Mouse (Mus musculus) midbrain, embryonic 12.5 days (tissue): ENCODE data around the gene Gm20388. TPM values are rescaled to one million over a fixed set of nuclear protein-coding genes. Genes with fewer than 3 reads are reported as not detected.

ENCODE experiments used
- ATAC-seq: fragments of 200-750 bp; cut with Nextera tagmentation; 2 replicates; pipeline ENCODE4 v1.8.0; 2017; ENCODE audit warnings: low read depth, moderate TSS enrichment, moderate library complexity; ENCODE audit not compliant: low FRiP score
- H3K27ac ChIP-seq: fragments of 300-500 bp; sonication (generic); replicated peaks from 2 replicates; pipeline ENCODE4 v1.5.1; 2016; ENCODE audit warnings: mild to moderate bottlenecking
- H3K27me3 ChIP-seq: fragments of 300-500 bp; sonication (generic); 2 replicates; pipeline ENCODE4 v1.6.1; 2016; ENCODE audit warnings: mild to moderate bottlenecking
- H3K36me3 ChIP-seq: fragments of 300-500 bp; sonication (generic); 2 replicates; pipeline ENCODE4 v1.6.1; 2016
- H3K4me1 ChIP-seq: fragments of 300-500 bp; sonication (generic); 2 replicates; pipeline ENCODE4 v1.6.1; 2016
- H3K4me2 ChIP-seq: fragments of 300-500 bp; sonication (generic); replicated peaks from 2 replicates; pipeline ENCODE4 v1.6.1; 2016; ENCODE audit warnings: mild to moderate bottlenecking, moderate library complexity
- H3K4me3 ChIP-seq: fragments of 300-500 bp; sonication (generic); 2 replicates; pipeline ENCODE4 v1.5.1; 2016; ENCODE audit warnings: mild to moderate bottlenecking
- H3K9ac ChIP-seq: fragments of 300-500 bp; sonication (generic); replicated peaks from 2 replicates; pipeline ENCODE4 v1.6.1; 2016; ENCODE audit warnings: mild to moderate bottlenecking, moderate library complexity
- H3K9me3 ChIP-seq: fragments of 300-500 bp; sonication (generic); 2 replicates; pipeline ENCODE4 v1.6.1; 2016; ENCODE audit warnings: mild to moderate bottlenecking
- WGBS: fragments of 180-500 bp; shearing (Covaris S2); methylation state at CpG from one replicate; pipeline ENCODE4 v1.1.7; 2016; 5-methylcytosine and 5-hydroxymethylcytosine counted together
- polyA plus RNA-seq: library from polyadenylated mRNA; unstranded; fragments of >200 nt; fragmentation: Nextera tagmentation; extraction: Ambion mirVana; gene quantifications from 2 replicates; pipeline ENCODE4 v1.2.1, GENCODE M21; 2016

The Gm20388 gene
- polyA plus RNA-seq, 1 experiment from 2014 or later, result not detected

DNA sequence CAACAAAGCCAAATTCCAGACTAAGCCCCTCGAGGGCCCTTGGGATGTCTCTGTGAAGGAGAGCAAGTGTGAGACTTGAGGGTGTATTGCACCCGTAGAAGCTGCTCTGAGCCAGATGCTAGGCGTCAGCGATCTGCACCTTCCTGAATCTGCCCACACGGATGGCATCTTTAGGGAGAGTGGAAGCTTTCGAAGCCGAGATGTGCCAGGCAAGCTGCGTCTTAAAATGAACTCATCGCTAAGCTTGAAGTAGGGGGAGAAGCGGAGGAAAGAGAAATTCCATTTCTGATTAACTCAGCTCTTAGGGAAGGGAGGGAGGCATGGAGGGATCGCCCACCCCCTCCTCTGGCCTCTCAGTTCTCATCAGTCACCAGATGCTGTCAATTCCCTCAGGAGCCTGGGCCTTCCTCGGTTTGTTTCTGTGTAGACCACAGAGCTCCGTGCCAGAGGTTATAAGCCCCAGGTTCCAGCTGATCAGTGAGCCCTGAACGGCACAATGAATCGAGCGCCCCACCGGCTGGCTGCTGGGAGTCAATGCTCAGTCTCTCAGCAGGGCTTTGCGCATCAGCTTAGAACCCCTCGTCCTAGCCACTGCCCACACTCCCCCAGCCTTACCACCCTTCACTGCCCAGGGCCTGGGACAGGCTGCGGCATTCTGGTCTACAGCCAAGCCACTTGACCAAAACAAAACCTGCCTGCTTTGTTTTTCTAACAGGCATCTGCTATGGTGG lies 3818.6 kb downstream of the Gm20388 start:
- Histone ChIP-seq H3K4me3 (peak overlapping the region; percentile 6; the same call in 1 of the 2 replicates), H3K36me3 (no peaks in the 10 kb centered on the region), H3K27me3 (peaks cover 14% of the 10 kb centered on the region), H3K4me2 (peak overlapping the region; percentile 37), H3K4me1 (peaks cover 20% of the 10 kb centered on the region), H3K9ac (no peak overlapping the region; the same call in 1 of the 2 replicates), H3K27ac (peak overlapping the region; percentile 67), H3K9me3 (no peaks in the 10 kb centered on the region)
- 0 out of 2 replicates have a peak, but pooled peaks have one; percentile 58 for ATAC-seq
- 18% methylated on average over 20 of the region's 20 CpGs for WGBS

DNA sequence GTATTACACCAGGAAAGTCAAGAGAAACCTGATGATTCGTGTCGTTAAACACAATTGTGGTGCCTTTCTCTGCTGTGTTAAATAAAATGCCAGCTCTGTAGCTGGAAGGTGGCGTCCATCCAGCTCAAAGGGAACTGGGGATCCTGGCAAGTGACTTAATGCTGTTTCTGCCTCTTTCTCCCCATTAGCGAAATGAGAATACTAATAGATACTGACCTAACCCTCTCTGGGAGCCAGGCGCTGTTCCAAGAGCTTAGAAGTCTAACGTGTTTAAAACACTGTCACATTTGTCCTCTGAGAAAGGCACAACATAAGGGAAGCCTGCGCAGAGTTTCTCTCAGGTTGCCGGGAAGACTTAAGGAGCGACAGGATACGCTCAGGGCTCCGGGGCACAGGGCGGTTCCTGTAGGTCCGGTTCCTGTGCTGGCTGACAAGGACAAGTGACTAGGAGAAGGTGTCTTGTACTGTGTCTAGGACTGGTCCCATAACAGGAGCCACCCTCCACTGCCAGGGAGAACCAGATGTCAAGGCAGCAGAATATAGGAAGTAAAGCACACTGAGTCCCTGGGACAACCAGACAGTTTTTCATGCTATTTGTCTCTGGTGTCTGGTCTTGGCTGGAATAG lies 3819.3 kb downstream of the Gm20388 start:
- peak overlapping the region; percentile 37 for H3K4me2 ChIP-seq
- no peaks in the 10 kb centered on the region for H3K9me3 ChIP-seq
- no peak for ATAC-seq
- peaks cover 14% of the 10 kb centered on the region for H3K27me3 ChIP-seq
- no peaks in the 10 kb centered on the region for H3K36me3 ChIP-seq
- peak overlapping the region; percentile 67; the same call in 1 of the 2 replicates for H3K27ac ChIP-seq
- H3K9ac ChIP-seq, result no peak overlapping the region
- WGBS, result 62% methylated on average over 13 of the region's 13 CpGs
- H3K4me3 ChIP-seq, result no peak overlapping the region
- H3K4me1 ChIP-seq, result peaks cover 20% of the 10 kb centered on the region

DNA sequence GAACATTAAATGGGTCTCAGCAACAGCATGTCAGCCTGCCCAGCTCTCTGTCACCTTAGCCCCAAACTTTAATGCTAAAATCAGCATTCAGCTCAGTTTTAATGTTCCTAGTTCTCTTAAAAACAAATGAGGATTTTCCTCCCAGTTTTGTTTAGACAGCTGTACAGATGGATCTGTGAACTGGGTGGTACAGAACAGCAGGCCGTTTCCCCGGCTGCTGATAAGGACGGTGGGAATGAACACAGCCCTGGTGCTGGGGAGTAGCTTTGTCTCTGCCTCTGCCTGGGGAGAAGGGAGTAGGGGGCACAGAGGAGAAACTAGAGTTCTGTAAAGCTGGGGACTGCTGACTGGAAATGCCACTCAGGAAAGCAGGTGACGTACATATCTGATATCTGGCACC lies 3821.7 kb downstream of the Gm20388 start:
- ATAC-seq, result no peak
- 57% methylated on average over 4 of the region's 4 CpGs for WGBS
- H3K4me1 ChIP-seq, result peaks cover 20% of the 10 kb centered on the region
- no peak overlapping the region for H3K27ac ChIP-seq
- peaks cover 10% of the 10 kb centered on the region; the same call in 1 of the 2 replicates for H3K27me3 ChIP-seq
- no peak overlapping the region for H3K9ac ChIP-seq
- H3K4me3 ChIP-seq, result no peak overlapping the region
- no peaks in the 10 kb centered on the region for H3K36me3 ChIP-seq
- no peak overlapping the region for H3K4me2 ChIP-seq
- H3K9me3 ChIP-seq, result no peaks in the 10 kb centered on the region

DNA sequence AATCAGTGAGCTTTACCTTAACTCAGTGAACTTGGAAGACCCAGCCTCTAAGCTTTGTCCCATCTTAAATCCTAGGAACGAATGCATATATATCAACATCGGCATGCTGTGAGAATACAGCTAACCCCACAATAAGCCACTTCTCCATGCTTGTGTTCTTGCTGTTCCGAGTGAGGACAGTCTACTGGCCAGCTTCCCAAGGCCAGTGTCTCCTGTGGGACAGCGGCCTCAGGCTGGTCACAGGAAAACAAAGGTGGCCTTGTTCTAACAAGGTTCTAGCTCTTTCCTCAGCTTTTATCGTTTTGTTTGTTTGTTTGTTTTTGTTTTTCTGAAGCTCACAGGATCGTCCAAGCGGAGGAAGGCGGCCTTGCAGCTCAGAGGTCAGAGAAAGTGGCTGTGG lies 3823.8 kb downstream of the Gm20388 start:
- Histone ChIP-seq H3K27ac (no peak overlapping the region), H3K9me3 (no peaks in the 10 kb centered on the region), H3K4me3 (no peak overlapping the region), H3K9ac (no peak overlapping the region), H3K4me2 (no peak overlapping the region), H3K4me1 (peaks cover 7% of the 10 kb centered on the region), H3K27me3 (peaks cover 10% of the 10 kb centered on the region; the same call in 1 of the 2 replicates), H3K36me3 (no peaks in the 10 kb centered on the region)
- 86% methylated on average over 8 of the region's 8 CpGs for WGBS
- no peak for ATAC-seq

DNA sequence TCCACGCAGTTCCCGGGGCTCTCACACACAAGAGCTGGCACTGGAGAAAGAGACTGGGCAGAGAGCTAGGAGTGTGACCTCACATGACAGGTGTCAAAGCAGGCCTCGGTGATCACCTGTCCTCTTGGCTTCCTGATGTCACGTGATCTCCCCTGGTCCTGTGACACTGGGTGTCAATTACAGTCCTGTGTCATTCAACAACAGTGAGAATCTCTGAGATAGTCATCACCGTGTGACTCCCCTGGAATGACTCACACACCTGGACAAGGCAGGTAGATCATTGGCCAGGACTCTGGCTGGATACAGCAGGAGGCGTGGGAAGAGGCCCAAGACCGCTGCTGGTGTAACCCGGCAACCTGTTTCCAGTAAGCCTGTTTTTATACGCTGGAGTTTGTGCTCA lies 3826.3 kb downstream of the Gm20388 start:
- no peaks in the 10 kb centered on the region for H3K36me3 ChIP-seq
- ATAC-seq, result no peak

DNA sequence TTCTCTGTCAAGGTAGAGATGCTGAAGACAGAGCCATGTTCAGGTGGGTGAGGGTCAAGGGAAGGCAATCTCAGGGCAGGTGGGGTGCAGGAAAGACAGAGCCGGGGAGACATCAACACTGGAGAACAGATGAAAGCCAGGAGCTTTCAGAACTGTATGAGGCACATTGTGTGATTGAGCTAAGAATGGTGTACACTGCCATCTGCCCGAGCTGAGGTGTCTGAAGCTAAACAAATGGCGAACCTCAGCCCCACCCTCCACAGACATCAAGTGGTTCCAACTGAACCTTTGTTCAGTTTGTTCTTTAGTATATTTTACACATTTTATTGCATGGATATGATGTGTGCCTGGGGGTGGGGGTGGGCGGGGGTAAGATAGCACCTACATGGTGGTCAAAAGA lies 3829.6 kb downstream of the Gm20388 start:
- no peaks in the 10 kb centered on the region for H3K9me3 ChIP-seq
- 74% methylated on average over 4 of the region's 4 CpGs for WGBS
- H3K4me3 ChIP-seq, result no peak overlapping the region
- peaks cover 9% of the 10 kb centered on the region for H3K4me1 ChIP-seq
- no peak overlapping the region for H3K4me2 ChIP-seq
- H3K27ac ChIP-seq, result no peak overlapping the region
- no peak overlapping the region for H3K9ac ChIP-seq
- ATAC-seq, result no peak
- no peaks in the 10 kb centered on the region for H3K27me3 ChIP-seq
- H3K36me3 ChIP-seq, result no peaks in the 10 kb centered on the region

More for the DNA sequence above, 3826.3 kb downstream of the Gm20388 start:
- Histone ChIP-seq H3K9ac (no peak overlapping the region), H3K27me3 (no peaks in the 10 kb centered on the region), H3K4me1 (peaks cover 9% of the 10 kb centered on the region), H3K4me3 (no peak overlapping the region), H3K9me3 (no peaks in the 10 kb centered on the region), H3K27ac (no peak overlapping the region), H3K4me2 (no peak overlapping the region)
- 80% methylated on average over 9 of the region's 9 CpGs for WGBS

DNA sequence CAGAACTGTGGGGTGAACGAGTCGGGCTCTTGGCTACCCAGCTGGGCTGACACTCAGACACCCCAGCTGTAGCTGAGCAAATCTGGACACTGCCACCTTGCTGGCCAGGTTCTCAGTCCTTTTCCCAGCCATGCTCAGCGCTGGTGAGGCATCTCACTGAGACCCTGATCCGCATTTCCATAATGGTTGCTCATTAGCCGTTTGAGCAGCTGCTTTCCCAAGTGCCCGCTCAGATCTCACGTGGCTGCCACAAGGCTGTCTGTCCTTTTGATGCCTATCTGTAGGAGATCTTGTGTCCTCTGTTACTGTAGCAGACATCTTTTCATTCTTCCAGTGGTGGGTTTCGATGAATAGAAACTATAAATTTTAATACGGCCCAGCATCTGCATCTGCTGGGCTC lies 3830.6 kb downstream of the Gm20388 start:
- H3K27ac ChIP-seq, result 0 out of 2 replicates have a peak overlapping the region, but pooled peaks have one; percentile 15
- H3K9ac ChIP-seq, result no peak overlapping the region
- ATAC-seq, result 0 out of 2 replicates have a peak, but pooled peaks have one; percentile 38

DNA sequence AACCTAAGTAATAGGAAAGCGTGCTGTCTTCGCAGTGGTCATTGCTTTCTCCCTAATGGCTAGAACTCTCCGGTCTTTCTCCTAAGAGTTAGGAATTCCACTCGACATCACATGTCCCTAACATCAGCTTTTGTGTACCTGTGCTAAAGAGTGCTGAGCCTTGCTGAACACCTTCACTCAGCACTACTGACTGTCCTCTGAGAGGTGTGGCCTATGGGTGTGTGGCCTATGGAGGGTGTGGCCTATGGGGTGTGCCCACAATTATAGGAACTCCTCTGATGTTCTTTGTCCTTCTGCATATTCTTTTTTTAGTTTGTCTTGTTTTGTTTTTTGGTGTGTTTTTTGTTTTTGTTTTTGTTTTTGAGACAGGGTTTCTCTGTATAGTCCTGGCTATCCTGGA lies 3835.8 kb downstream of the Gm20388 start:
- Histone ChIP-seq H3K27me3 (no peaks in the 10 kb centered on the region), H3K4me1 (peaks cover 2% of the 10 kb centered on the region), H3K9ac (no peak overlapping the region), H3K36me3 (no peaks in the 10 kb centered on the region), H3K9me3 (no peaks in the 10 kb centered on the region), H3K4me2 (no peak overlapping the region), H3K4me3 (no peak overlapping the region), H3K27ac (no peak overlapping the region)
- WGBS, result 90% methylated on average over 4 of the region's 4 CpGs
- ATAC-seq, result no peak

More for the DNA sequence above, 3830.6 kb downstream of the Gm20388 start:
- Histone ChIP-seq H3K9me3 (no peaks in the 10 kb centered on the region), H3K4me2 (no peak overlapping the region), H3K4me1 (peaks cover 9% of the 10 kb centered on the region), H3K36me3 (no peaks in the 10 kb centered on the region), H3K27me3 (no peaks in the 10 kb centered on the region), H3K4me3 (no peak overlapping the region)
- WGBS, result 50% methylated on average over 9 of the region's 9 CpGs

DNA sequence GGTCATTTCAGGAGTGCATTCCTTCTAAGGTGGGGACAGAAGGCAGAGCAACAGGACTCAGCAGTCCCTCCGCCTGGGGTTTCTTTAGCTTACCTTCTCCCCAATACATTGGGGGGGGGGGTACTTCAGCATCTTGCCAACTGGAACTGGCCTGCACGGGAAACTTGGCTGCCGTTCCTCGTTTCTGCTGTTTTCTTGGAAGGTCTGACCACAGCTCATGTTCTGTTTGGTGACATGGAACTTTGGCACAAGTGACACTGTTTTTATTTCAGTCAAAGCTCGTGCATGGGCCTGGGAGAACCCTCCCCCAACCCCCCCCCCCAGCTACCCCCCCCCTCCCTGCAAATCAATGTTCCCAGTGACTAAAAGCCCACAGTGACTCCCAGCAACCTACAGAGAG lies 3837.1 kb downstream of the Gm20388 start:
- WGBS, result 58% methylated on average over 5 of the region's 5 CpGs

DNA sequence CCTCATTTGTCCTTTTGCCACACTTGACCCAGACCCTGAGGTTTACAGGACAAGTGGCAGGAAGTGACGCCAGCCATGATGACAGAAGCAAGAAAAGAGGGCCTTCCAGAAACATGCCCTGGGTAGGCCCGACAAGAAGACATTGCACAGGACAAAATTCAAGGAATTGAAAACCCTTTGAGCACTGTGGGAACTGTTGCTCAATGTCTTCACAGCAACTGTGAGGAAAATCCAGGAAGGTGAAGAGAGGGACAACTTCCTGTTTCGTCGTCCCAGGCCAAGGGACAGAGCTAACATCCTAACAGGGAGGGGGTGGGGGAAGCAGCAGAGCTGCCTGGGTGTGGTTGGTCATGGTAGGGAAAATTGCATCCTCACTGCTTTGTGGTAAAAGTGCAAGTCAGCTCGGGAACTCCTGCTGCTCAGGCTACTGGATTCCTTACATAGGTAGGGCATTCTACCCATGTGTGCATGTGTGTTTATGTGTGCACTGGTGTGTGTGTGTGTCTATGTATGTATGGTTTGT lies 3839.6 kb downstream of the Gm20388 start:
- no peaks in the 10 kb centered on the region for H3K27me3 ChIP-seq
- 80% methylated on average over 5 of the region's 5 CpGs for WGBS
- H3K36me3 ChIP-seq, result no peaks in the 10 kb centered on the region
- H3K4me1 ChIP-seq, result peaks cover 24% of the 10 kb centered on the region
- H3K4me2 ChIP-seq, result no peak overlapping the region
- H3K9ac ChIP-seq, result no peak overlapping the region
- no peak overlapping the region for H3K4me3 ChIP-seq
- H3K9me3 ChIP-seq, result no peaks in the 10 kb centered on the region
- ATAC-seq, result no peak
- no peak overlapping the region for H3K27ac ChIP-seq

More for the DNA sequence above, 3837.1 kb downstream of the Gm20388 start:
- H3K9ac ChIP-seq, result no peak overlapping the region
- ATAC-seq, result no peak
- H3K27ac ChIP-seq, result no peak overlapping the region
- no peaks in the 10 kb centered on the region for H3K27me3 ChIP-seq
- H3K36me3 ChIP-seq, result no peaks in the 10 kb centered on the region
- H3K4me1 ChIP-seq, result peaks cover 1% of the 10 kb centered on the region
- no peak overlapping the region for H3K4me3 ChIP-seq
- H3K4me2 ChIP-seq, result no peak overlapping the region
- H3K9me3 ChIP-seq, result no peaks in the 10 kb centered on the region

DNA sequence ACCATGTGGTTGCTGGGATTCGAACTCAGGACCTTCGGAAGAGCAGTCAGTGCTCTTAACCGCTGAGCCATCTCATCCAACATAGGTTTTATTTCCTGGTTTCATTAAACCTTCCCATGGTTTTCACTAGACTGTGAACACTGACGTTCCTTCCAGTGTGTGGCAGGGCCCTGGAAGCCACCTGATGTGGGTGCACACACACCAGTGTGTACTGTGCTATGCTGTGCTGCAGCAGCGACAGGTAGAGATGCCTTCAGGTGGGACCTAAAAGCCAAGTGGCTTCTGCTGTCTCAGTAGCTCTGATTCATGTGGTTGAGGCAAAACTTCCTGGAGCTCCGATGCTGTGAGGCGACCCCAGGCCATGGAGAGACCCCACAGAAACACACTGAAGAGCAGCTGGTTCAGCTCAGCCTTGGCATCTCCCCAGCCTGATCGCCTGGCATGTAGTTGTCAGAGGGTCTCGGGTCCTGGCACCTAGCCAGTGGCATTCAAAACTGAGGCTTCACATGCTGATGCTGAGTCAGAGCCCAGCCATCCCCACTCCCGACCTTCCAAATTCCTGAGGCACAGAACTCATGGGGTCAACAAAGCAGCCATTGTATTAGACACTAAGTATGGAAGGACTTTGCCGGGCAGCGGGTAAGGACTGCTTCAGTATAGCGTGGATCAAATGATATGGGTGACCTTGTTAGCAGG lies 3842.3 kb downstream of the Gm20388 start:
- peak; percentile 51; the same call in 1 of the 2 replicates for ATAC-seq
- H3K4me3 ChIP-seq, result no peak overlapping the region

More for the DNA sequence above, 3842.3 kb downstream of the Gm20388 start:
- Histone ChIP-seq H3K36me3 (no peaks in the 10 kb centered on the region), H3K27ac (peak overlapping the region; percentile 30; the same call in 1 of the 2 replicates), H3K9ac (no peak overlapping the region), H3K4me1 (peaks cover 24% of the 10 kb centered on the region), H3K4me2 (peak overlapping the region; percentile 13), H3K27me3 (0 out of 2 replicates have a peak, but pooled peaks cover under 1% of the 10 kb centered on the region), H3K9me3 (no peaks in the 10 kb centered on the region)
- WGBS, result 52% methylated on average over 13 of the region's 13 CpGs
